Mouse (Mus musculus): ENCODE results near the gene Plxna1.

The Plxna1 gene

GRCm38 (mm10) chr6:89362281-89363106, at the start of gene Plxna1:
Gene Plxna1 (minus strand): TSS chr6:89362620.
- peak; percentile 74 for DNase-seq (ENCODE audit: low read depth, low spot score)

GRCm38 (mm10) chr6:89409041-89409440, 46.6 kb upstream of the Plxna1 start:
- no peak for DNase-seq (ENCODE audit: low read depth, low spot score)

- DNase-seq (ENCODE audit: low read depth, low spot score), result peak; percentile 55
Measured at GRCm38 (mm10) chr6:89408259-89408658, 45.8 kb upstream of the Plxna1 start.

- DNase-seq (ENCODE audit: low read depth, low spot score), result peak; percentile 43
Measured at GRCm38 (mm10) chr6:89407247-89407889, 44.9 kb upstream of the Plxna1 start.

GRCm38 (mm10) chr6:89404964-89405363, 42.5 kb upstream of the Plxna1 start:
- DNase-seq (ENCODE audit: low read depth, low spot score), result no peak

- DNase-seq (ENCODE audit: low read depth, low spot score), result no peak
Measured at GRCm38 (mm10) chr6:89403257-89404225, 41.1 kb upstream of the Plxna1 start.

- no peak for DNase-seq (ENCODE audit: low read depth, low spot score)
Measured at GRCm38 (mm10) chr6:89402406-89402805, 40.0 kb upstream of the Plxna1 start.

GRCm38 (mm10) chr6:89399564-89399963, 37.1 kb upstream of the Plxna1 start:
- no peak for DNase-seq (ENCODE audit: low read depth, low spot score)

GRCm38 (mm10) chr6:89397919-89398318, 35.5 kb upstream of the Plxna1 start:
- DNase-seq (ENCODE audit: low read depth, low spot score), result no peak

GRCm38 (mm10) chr6:89393820-89394219, 31.4 kb upstream of the Plxna1 start:
- DNase-seq (ENCODE audit: low read depth, low spot score), result peak; percentile 63

- DNase-seq (ENCODE audit: low read depth, low spot score), result no peak
Measured at GRCm38 (mm10) chr6:89392213-89392612, 29.8 kb upstream of the Plxna1 start.

GRCm38 (mm10) chr6:89389771-89390170, 27.4 kb upstream of the Plxna1 start:
- no peak for DNase-seq (ENCODE audit: low read depth, low spot score)

- DNase-seq (ENCODE audit: low read depth, low spot score), result peak; percentile 16
Measured at GRCm38 (mm10) chr6:89386956-89387355, 24.5 kb upstream of the Plxna1 start.

- no peak for DNase-seq (ENCODE audit: low read depth, low spot score)
Measured at GRCm38 (mm10) chr6:89384699-89385098, 22.3 kb upstream of the Plxna1 start.

GRCm38 (mm10) chr6:89381851-89382250, 19.4 kb upstream of the Plxna1 start:
- no peak for DNase-seq (ENCODE audit: low read depth, low spot score)

- no peak for DNase-seq (ENCODE audit: low read depth, low spot score)
Measured at GRCm38 (mm10) chr6:89381172-89381571, 18.8 kb upstream of the Plxna1 start.

GRCm38 (mm10) chr6:89380751-89381150, 18.3 kb upstream of the Plxna1 start:
- DNase-seq (ENCODE audit: low read depth, low spot score), result no peak

GRCm38 (mm10) chr6:89378264-89378663, 15.8 kb upstream of the Plxna1 start:
- no peak for DNase-seq (ENCODE audit: low read depth, low spot score)

- no peak for DNase-seq (ENCODE audit: low read depth, low spot score)
Measured at GRCm38 (mm10) chr6:89368812-89369211, 6.4 kb upstream of the Plxna1 start.

GRCm38 (mm10) chr6:89364342-89364741, 1.9 kb upstream of the Plxna1 start:
- DNase-seq (ENCODE audit: low read depth, low spot score), result no peak

- no peak for DNase-seq (ENCODE audit: low read depth, low spot score)
Measured at GRCm38 (mm10) chr6:89363107-89363451, 659 bp upstream of the Plxna1 start.
